Mouse (Mus musculus) kidney, postnatal 4 days (tissue): ENCODE measurements around the gene Adora3.

ENCODE experiments used
- DNase-seq, 2 experiments: peaks; one replicate each; pipeline ENCODE4 v3.0.0; 2021; ENCODE audit warnings: mixed read lengths in 2 of 2

The Adora3 gene

DNA sequence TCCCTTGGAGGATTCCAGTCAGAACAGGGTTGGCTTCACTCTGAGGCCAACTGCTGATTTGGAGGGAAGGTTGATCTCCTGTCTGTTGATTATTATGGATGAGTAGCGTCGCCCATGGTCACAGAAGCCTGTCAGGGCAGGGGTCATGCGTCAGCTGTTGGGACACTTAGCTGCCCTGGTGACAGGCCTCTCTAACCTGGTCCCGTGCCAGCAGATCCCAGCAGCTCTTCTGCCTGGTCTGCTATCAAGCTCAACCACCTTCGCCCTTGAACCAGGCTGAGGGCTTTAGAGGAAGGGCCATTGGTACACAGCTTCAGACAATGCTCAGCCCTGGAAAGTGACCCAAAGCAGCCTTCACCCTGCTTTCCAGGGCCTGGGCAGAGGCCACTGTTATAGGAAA, 5.4 kb downstream of the Adora3 start:
- DNase-seq: peak; percentile 35 to 55

DNA sequence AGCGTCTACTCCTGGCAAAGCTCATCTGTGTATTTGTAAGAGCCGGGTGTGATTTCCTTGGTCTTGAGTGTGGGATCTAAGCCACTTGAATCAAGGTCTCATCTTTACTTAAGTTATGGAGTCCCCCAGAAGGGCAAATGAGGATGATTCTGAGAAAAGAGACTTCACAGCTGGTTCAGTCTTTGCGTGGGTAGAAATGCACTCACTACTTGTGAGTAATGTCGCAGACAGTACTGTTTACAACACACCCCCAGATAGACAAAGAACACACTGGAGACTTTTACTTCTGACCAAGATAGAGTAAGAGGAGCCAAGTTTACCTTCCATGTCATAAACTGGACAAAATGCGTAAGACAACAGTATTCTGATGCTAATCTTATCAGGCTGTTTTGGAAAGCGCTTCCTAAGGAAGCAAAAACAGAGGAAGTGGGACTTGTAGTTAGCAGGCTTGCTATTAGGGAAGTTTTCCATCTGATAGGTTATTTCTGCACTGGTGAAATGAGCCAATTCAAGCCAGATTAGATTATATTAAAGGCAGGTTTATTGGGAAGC, 6.7 kb downstream of the Adora3 start:
- no peak for DNase-seq

DNA sequence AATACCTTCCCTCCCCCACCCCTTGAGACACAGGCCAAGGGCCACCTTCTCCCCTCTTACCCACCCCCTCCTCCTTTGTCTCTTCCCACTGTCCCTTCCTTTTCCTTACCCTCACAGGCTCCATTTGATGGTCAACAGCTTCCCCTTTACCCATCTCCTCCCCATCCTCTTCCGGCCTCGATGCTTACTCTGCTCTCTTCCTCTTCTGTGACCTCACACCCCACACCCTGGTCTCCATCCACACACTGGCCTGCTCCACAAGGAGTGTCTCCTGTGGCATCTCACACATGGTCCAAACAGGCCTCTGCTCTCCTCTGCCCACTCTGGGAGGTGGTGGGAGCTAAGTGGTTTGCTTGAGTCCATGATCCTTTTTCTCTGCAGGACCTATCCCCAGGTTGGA, 7.3 kb downstream of the Adora3 start:
- no peak for DNase-seq

DNA sequence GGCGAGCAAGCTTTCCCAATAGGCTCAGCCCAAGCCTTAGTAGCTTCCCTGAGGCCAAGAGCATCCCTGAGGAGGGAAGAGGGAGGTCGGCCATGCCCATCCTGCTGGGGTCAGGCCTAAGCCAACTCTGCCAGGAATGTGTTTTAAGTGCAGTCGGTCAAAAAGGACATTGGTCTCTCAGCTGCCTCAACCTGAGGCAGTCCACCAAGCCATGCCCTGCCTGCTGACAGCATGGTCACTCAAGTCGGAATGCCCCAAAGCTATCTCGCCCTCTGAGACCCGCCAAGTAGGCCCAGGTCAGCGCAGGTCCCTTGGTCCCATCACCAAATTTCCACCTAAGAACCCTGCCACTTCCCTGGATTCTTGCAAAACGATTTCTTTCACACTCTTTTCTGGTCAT, 8.1 kb downstream of the Adora3 start:
- no peak for DNase-seq

DNA sequence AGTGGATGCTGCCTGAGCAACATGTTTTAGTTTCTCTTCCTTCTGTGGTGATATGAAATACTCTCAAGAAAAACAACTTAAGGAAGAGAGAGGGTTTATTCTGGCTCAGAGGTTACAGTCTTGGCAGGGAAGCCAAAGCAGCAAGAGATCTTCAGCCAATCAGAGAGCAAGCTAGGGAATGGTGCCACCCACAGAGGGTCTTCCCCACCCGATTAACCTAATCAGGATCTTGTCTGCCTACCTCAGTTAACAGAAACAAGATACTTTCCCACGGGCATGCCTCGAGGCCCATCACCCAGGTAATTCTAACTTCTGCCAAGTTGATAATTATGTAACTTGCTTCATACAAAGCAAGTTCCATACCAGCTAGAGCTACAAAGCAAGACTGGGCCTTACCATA, 9.8 kb downstream of the Adora3 start:
- DNase-seq: no peak

DNA sequence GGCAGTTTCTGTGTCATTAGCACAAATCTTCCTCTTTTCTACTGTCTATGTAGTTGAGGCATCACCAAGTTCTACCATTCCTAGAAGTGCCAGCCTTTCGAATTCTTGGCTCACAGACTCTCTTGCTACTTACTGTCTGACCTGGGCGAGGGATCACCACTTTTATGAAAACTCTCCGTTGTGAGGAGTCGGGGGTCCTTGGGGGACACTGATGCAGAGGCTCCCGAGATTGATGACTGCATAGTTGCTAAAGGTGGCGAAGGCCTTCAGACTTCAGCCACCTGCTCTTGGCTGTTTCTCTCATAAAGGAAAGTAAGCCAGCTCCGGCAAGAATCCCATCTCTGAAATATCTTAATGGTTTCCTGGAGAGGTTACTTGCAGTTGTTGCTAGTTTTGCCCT, 11.4 kb downstream of the Adora3 start:
- DNase-seq: no peak

DNA sequence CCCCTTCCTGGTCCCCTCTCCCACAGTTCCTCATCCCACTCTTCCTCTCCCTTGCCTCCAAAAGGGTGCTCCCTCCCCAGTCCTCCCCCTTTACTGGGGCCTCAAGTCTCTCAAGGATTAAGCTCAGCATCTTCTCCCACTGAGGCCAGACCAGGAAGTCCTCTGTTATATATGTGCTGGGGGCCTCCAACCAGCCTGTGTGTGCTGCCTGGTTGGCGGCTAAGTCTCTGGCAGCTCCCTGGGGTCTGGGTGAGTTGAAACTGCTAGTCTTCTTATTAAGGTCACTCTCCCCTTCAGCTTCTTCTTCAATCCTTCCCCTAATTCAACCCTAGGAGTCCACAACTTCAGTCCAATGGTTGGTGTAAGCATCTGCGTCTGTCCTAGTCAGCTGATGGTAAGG, 12.5 kb downstream of the Adora3 start:
- no peak for DNase-seq

DNA sequence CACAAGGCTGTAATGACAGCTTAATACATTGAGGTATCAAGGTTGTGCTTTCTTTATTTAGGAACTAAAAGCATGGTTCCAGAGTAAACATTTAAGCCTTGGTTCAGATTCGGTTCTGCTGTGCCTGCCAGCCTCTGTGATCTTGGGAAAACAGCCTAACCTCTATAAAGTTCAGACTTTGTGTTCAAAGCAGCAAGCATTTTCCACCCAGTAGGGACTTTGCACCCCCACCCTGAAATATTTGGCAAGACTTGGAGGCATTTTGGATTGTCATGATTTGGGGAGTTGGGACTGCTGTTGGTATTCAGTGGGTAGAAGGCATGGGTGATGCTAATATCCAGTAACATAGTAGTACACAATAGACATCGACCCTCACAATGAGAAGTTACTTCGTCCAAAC, 18.3 kb downstream of the Adora3 start:
- no peak for DNase-seq

DNA sequence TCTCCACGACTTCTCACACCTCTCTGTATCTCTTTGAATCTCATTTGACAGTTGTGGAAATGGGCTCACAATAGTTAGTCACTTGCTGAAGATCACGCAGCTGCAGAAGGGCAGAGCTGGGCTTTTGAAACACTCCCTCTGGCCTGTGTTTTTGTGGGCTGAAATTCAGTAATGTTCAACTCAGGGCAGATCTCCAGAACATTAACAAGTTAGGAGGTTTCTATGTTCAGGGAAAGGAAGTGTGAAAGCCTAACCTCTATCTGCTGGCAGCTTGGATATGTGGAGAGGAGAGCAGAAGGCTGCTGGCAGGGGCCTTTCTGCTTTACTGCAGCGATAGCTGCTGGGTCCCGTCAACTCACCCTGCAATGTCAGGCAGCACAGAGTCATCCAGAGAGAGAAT, 19.6 kb downstream of the Adora3 start:
- DNase-seq: no peak

DNA sequence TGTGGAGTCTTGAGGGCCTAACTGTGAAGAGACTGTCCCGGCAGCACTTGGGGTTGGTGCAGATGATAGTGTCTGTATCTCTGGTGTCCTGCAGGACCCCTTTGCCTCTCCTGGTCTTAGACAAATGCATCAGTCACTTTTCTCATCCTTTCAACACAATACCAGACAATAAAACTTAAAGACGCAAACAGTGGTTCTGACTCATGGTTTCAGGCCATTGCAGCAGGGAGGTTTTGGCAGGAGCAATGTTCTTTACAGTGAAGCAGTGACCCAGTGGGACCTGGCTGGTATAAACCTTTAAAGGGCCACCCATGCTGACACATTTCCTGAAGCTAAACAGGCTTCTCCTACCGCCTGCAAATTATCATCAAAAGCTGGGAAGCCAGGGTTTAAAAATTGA, 20.5 kb downstream of the Adora3 start:
- no peak for DNase-seq

DNA sequence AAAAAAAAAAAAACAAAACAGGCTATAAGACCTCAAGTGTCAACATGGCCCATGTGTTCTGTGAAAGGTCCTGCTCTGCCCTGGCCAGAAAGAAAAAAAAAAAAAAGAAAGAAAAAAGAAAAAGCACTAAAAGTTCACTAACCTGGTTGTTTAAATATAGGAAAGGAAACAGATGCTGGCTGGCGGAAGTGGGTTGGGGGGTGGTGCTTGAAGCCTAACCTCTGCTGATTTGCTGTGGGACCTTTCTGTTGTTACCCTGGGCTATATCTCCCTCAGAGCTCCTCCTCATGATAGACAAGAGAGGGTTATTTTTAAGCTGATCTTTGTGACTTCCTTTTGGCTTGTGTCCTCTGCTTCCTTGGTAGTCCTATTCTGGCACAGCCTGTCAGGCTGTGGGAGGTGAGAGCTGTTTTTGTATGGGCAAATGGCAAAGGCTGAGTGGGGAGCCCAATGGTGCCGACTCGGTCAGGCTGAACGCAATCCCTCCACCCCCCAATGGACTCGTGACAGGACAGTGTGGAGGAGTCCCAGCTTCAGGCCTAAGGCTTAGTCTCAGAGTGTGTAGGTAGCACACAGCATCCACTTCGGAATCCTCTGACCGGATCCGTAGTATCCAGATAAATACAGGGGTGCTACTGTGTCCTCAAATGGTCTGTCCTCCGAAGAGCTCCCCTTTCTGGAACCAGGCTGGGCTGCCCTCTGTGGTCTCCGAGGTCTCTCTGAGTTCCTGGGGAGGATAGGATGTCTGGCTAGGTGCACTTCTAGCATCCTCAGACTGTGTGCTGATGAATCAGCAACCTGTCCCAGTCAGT, 21.3 kb downstream of the Adora3 start:
- DNase-seq: peak; percentile 55 to 74

DNA sequence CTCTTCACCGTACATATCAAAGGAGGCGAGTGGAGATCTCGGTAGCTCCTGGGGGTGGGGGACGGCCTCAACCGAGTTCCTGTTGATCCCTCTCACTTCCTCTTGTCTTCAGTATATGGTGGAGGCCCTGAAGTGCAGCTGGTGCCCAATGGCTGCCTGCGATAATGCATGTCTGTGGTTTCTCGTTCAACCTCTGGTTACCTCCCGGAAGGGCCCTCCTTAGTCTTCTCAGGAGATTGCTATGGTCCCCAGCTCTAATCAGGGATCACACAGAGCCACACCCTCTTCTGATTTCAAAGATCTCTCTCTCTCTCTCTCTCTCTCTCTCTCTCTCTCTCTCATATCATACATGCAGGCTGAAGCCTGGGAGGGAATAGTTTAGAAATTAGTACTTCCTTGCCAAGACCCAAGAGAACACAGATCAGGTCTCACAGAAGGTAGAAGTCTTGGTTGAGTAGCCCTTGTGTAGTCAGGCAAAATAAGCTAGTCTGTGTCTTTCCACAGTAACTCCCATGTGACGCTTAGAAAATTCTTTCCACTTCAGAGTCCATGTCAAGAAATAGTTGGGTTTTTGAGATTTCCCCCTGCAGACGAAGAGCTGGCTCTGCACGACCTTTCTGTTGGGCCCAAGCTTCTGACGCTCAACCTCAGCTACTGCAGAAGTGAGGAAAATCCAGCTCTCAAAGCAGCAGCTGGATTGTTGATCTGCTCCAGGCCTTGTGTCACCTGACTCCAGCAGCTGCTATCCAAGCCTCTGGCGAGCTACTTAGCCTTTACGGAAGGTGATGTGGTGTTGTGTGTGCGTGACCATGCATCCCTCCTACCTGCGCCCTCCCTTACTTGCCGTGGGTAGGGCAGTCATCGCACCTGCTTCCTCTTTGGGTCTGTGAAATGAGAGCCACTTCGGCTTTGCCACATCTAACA, 22.2 kb downstream of the Adora3 start:
- DNase-seq: peak in 1 of 2 experiments; percentile 27

DNA sequence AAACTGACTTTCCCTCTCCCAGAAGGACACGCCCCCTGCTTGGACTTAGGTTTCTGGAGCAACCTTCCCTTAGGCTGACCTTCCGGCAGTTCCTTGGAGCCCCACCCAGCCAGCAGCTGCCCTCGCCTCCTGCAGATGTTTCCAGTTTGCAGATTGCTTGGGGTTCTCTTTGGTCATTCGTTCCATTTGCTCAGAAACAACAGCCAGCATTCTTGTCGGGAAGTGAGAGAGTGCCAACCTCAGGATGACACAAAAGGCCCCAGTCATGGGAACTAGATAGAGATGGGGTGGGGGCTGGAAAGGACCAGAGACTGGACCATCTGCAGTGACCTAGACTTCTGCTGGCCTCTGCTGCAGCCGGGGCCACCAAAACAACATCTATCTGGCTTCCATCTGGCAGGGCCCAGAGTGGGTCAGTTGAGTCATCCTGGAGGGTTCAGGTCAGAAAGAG, 23.3 kb downstream of the Adora3 start:
- DNase-seq: peak; percentile 41 to 62

DNA sequence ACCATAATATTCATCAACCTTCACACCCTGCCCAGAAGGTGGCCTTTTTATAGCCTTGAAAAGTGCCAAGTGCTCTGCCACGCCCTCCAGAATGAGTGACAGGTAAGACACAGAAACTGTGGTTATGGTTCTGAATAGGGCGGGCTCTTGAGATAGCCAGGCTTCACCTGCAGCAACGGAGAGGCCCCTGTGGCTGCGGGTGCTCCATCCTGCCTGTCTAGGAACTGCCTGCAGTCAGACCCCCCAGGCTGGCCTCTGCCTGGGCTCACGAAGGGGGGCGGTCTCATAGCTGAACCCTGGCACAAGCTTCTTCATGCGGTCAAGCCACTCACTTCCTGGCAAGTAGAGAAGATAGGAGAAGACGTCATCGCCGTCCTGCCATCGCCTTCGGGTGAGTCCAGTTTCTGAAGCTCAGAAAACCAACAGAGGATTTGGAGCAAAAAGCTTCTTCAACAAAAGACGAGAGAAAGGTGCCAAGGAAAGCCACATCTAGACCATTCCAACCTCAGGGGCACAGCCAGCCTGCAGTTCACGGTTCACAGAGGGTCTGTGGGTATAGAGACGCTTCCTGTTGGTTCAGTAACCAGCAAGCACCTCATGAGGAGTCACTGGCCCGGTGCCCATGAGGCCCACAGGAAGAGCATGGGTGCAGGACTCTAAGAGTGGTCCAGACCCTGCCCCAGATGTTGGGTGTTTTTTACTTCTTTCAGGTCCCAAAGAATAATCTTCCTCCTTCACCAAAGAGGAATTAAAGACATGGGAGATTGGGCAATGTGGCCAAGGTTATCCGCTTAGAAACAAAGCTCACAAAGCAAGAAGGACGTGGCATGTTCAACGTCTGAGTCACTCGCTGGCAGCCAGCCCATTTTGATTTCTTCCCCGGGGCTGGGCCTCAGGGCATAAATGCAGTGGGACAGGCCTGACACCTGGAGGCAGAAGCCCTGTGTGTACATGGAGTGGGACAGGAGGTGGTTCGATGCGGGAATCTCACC, 24.2 kb downstream of the Adora3 start:
- DNase-seq: peak; percentile 86 to 91

DNA sequence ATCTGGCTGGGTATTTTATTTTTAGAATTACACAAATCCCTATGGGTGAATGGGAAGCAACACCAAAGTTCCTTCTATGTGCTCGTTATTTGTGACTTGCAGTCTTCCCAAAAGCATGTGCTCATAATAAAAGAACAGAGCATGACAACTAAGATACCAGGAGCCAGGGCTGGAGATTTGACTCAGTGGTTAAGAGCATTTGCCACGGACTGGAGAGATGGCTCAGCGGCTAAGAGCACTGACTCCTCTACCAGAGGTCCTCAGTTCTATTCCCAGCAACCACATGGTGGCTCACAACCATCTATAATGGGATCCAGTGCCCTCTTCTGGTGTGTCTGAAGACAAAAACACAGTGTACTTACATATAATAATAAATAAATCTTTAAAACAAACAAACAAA, 26.2 kb downstream of the Adora3 start:
- no peak for DNase-seq

DNA sequence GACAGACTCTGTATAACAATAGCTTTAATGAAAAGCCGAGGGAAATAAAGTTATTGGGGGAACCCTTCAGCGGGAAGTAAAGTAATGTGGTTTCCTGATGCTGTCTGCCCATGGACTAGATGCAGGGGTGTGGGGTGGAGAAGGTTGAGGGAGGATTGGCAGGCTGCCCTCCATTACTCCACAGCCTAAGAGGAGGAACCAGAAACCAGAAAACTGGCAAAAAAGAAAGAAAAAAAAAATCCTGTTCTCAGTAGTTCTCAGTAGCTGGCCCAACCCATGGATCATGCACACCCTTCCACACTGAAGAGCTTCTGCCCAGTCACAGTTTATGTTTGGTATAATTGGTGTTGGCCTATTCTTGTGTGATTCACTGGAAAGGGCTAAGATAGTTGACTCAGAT, 27.7 kb downstream of the Adora3 start:
- DNase-seq: no peak

DNA sequence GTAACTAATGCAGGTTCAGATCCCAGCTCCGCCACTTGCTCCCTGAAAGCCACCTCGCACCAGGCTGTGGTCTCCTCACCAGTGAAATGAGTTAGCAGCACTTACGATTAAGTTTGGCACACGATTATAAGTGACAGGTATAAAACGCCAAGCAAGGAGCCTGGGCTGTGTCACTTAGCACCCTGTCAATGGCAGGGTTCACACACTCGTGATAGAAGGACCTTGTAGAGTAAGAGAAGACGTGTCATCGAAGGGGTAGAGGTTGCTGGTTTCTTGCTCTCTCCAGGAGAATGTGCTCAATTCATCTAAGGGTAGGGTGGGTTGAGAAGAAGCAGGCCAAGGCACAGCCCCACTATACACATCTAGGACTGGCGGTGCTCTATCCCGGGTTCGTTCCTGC, 28.2 kb downstream of the Adora3 start:
- no peak for DNase-seq

DNA sequence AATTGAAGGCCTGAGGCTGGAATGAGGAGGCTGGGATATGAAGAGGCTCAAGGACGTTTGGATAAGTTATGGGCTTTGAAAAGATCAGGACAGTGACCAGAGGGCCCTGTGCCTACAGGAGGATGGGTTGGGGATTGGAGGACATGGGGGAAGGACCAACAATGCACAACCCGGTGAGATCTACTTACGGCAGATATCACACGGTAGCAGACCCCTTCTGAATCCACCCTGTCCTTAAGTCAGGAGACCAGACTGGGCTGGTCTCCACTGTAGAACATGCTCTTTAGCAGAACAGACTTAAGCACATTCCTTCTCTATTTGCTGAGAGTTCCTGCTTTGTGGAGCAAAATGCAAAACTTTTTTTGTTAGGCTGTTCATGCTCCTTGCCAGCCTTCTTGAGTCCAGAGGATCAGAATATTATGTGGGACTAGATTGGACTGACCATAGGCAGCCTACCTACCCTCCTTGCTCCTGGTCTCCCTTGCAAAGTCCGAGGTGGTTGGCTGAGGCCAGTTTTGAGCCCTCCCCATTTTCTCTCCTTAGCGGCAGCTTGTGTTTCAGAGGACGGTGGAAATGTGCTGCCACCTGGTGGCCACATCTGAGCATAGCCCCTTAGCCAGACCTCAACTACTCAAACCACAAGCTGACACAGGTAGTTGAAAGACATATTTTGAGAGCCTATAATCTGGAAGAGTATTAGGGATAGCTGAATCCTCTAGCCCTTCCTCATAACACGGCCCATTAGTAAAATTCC, 28.9 kb downstream of the Adora3 start:
- DNase-seq: peak; percentile 88 to 90

DNA sequence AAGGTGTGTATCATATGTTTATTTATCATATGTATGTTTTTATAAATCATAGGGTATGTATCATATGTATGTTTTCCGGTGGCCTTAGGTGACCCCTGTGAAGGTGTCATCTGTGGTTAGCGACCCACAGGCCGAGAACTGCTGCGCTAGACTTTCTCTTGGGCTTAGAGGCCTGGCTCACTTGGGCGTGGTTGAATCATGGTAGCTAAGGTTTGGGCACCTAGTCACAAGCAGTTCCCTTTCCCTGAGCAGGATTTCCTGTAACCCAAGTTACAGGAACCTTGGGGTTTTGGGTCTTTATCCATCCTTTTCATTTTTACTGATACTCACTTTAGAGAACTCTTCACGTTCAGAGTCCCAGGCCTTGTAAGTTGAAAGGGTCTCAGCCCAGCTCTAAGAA, 29.6 kb downstream of the Adora3 start:
- no peak for DNase-seq

DNA sequence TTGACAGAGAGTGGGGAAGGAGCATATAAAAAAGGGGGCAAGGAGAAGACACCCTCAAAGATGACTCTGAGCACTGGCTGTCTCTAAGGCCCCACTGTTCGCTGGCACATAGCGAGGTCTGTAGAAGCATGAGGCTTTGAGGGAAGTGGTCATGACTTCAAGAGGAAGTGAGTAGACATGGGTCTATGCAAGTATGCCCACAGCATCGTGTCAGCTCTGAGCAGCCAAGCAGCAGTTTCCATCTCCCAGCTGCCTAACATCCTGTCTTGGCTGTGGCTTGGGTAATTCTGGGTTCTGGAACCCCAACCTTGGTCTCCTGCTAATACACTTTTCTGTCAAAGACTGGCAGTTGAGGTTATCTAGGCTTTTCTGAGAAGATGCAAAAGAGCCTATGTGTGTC, 30.1 kb downstream of the Adora3 start:
- no peak for DNase-seq

DNA sequence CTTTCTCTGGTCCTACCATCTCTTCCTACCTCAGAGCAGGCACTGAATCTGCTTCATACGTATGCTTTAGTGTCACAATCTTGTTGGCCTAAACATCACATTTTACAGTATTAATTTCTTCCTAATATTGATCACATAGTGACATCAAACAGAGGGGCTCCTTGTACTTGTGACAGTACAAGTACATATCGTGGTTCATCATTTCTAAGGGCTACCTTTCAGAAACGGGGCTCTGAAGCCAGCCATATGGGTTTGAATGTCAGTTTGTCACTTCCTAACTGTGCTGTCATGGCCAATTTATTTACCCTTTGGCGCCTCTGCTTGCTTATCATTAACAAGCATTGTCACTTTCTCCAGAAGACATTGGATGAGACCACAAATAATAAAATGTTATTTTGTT, 30.8 kb downstream of the Adora3 start:
- no peak for DNase-seq

DNA sequence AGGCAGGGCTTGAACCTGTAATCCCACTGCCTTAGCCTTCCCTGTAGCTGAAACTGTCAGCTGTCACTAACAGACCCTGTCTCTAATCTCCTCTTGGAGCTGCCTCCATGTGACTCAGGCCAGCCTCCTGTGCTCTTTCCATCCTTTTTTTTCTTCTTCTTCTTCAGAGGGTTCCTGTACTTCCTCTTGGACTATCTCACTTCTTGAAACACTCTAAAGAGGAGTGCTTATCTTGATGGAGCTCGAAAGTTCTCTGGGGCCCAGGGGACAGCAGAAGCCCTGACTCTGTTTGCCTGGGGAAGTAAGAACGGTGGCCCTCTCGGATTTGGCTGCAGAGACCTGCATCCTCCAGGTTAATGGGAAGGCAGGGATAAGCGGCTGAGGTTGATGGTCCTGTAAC, 33.6 kb downstream of the Adora3 start:
- DNase-seq: no peak
